Mouse (Mus musculus): Measurements from ENCODE around the gene Tubb4b.

GRCm38 (mm10) chr2:25183336-25183735 is 41.2 kb downstream of the Tubb4b start:
- no peak for TF ChIP-seq POLR2A (IDR thresholded peaks at IDR 0.05; ENCODE audit: insufficient read length, low read depth)
- no peak for TF ChIP-seq USF1 (IDR thresholded peaks at IDR 0.05; ENCODE audit: low read depth)

All from myocyte (in vitro differentiated cells).